Mouse (Mus musculus) neural tube, embryonic 11.5 days (tissue): ENCODE results near the gene Hist1h2ab. TPM values are rescaled to one million over a fixed set of nuclear protein-coding genes. Genes with fewer than 3 reads are reported as not detected.
A peak's percentile ranks its signal among the peaks of the same experiment; 100 is the strongest.
"Not testable (repeated sequence)": the region's sequence is repeated elsewhere in the genome, so short reads cannot be mapped to it uniquely, and the experiment has no call there.

Experiments
- ATAC-seq: fragments of 200-750 bp; cut with Nextera tagmentation; 2 replicates; pipeline ENCODE4 v1.8.0; 2017; ENCODE audit warnings: moderate number of reproducible peaks, mild to moderate bottlenecking, moderate TSS enrichment, moderate library complexity; ENCODE audit not compliant: insufficient read depth, low FRiP score, low TSS enrichment
- DNase-seq: peaks from one replicate; pipeline ENCODE4 v3.0.0-alpha.2; 2015; ENCODE audit warnings: low spot score
- H3K27ac ChIP-seq: fragments of 300-500 bp; sonication (generic); 2 replicates; pipeline ENCODE4 v1.5.1; 2014; ENCODE audit warnings: low read depth, mild to moderate bottlenecking, low read length
- H3K27me3 ChIP-seq: fragments of 300-500 bp; sonication (generic); 2 replicates; pipeline ENCODE4 v1.6.1; 2014; ENCODE audit warnings: mild to moderate bottlenecking, low read length, mixed read lengths; ENCODE audit not compliant: control insufficient read depth, insufficient read depth
- H3K36me3 ChIP-seq: fragments of 300-500 bp; sonication (generic); 2 replicates; pipeline ENCODE4 v1.6.1; 2014; ENCODE audit warnings: mild to moderate bottlenecking, low read length, moderate library complexity, mixed read lengths; ENCODE audit not compliant: control insufficient read depth, insufficient read depth
- H3K4me1 ChIP-seq: fragments of 300-500 bp; sonication (generic); 2 replicates; pipeline ENCODE4 v1.6.1; 2014; ENCODE audit warnings: low read length, mixed read lengths; ENCODE audit not compliant: control insufficient read depth, insufficient read depth
- H3K4me2 ChIP-seq: fragments of 300-500 bp; sonication (generic); 2 replicates; pipeline ENCODE4 v1.6.1; 2014; ENCODE audit warnings: low read depth, mild to moderate bottlenecking, moderate library complexity
- H3K4me3 ChIP-seq: fragments of 300-500 bp; sonication (generic); 2 replicates; pipeline ENCODE4 v1.5.1; 2014; ENCODE audit warnings: low read depth, low read length
- H3K9ac ChIP-seq: fragments of 300-500 bp; sonication (generic); 2 replicates; pipeline ENCODE4 v1.6.1; 2014; ENCODE audit warnings: mild to moderate bottlenecking, low read length
- H3K9me3 ChIP-seq: fragments of 300-500 bp; sonication (generic); 2 replicates; pipeline ENCODE4 v1.6.1; 2016; ENCODE audit warnings: low read length; ENCODE audit not compliant: control insufficient read depth
- WGBS: fragments of 180-500 bp; shearing (Covaris S2); extraction: QIAGEN DNeasy Blood & Tissue Kit; methylation state at CpG from one replicate; pipeline ENCODE4 v1.1.7; 2014; 5-methylcytosine and 5-hydroxymethylcytosine counted together
- polyA plus RNA-seq: library from polyadenylated mRNA; unstranded; fragments of >200 nt; fragmentation: Nextera tagmentation; extraction: Ambion mirVana; gene quantifications from 2 replicates; pipeline ENCODE4 v1.2.1, GENCODE M21; 2014

The Hist1h2ab gene
- polyA plus RNA-seq, 1 experiment from 2014 or later = 33.1 TPM

GRCm38 (mm10) chr13:23710374-23711089, 40.4 kb upstream of the Hist1h2ab start, which contains the start of gene Hfe:
Gene Hfe, minus strand, starts transcription at chr13:23710854.
- Histone ChIP-seq H3K27me3 (no peaks in the 10 kb centered on the region), H3K9ac (peak within 1 kb of the TSS; percentile 50), H3K9me3 (no peaks in the 10 kb centered on the region), H3K4me3 (peak within 1 kb of the TSS; percentile 27), H3K27ac (0 out of 2 replicates have a peak within 1 kb of the TSS, but pooled peaks have one; percentile 27), H3K4me2 (peak within 1 kb of the TSS; percentile 63), H3K4me1 (peaks cover 7% of the 10 kb centered on the region), H3K36me3 (no peaks in the 10 kb centered on the region)
- 4% methylated on average over 17 of the region's 17 CpGs for WGBS
- ATAC-seq = peak; percentile 60; the same call in 1 of the 2 replicates
- peak; percentile 62 for DNase-seq

GRCm38 (mm10) chr13:23716261-23717042, 34.5 kb upstream of the Hist1h2ab start:
- Histone ChIP-seq H3K4me2 (no peak overlapping the region), H3K4me1 (no peaks in the 10 kb centered on the region), H3K4me3 (no peak overlapping the region), H3K9ac (no peak overlapping the region), H3K27me3 (no peaks in the 10 kb centered on the region), H3K36me3 (no peaks in the 10 kb centered on the region), H3K9me3 (no peaks in the 10 kb centered on the region), H3K27ac (no peak overlapping the region)
- no peak for DNase-seq
- no peak for ATAC-seq
- WGBS = 89% methylated on average over 5 of the region's 5 CpGs

- no peak overlapping the region for H3K4me2 ChIP-seq
- no peak overlapping the region for H3K4me3 ChIP-seq
- H3K4me1 ChIP-seq = no peaks in the 10 kb centered on the region
- H3K9ac ChIP-seq = no peak overlapping the region
- H3K9me3 ChIP-seq = no peaks in the 10 kb centered on the region
- WGBS = 53% methylated on average over 11 of the region's 11 CpGs
- ATAC-seq (no peak), DNase-seq (no peak)
- H3K27ac ChIP-seq = no peak overlapping the region
- H3K27me3 ChIP-seq = no peaks in the 10 kb centered on the region
- H3K36me3 ChIP-seq = no peaks in the 10 kb centered on the region
Measured at GRCm38 (mm10) chr13:23717176-23717575, 33.8 kb upstream of the Hist1h2ab start.

- H3K4me3 ChIP-seq, DNase-seq, H3K9ac ChIP-seq, H3K36me3 ChIP-seq, H3K27me3 ChIP-seq, H3K27ac ChIP-seq, H3K9me3 ChIP-seq, H3K4me1 ChIP-seq, H3K4me2 ChIP-seq, ATAC-seq: not testable (repeated sequence)
- WGBS = 22% methylated on average over 2 of the region's 2 CpGs
Measured at GRCm38 (mm10) chr13:23717593-23718245, 33.2 kb upstream of the Hist1h2ab start.

GRCm38 (mm10) chr13:23724239-23724638, 26.7 kb upstream of the Hist1h2ab start:
- no peaks in the 10 kb centered on the region for H3K36me3 ChIP-seq
- no peaks in the 10 kb centered on the region for H3K27me3 ChIP-seq
- no peak overlapping the region for H3K9ac ChIP-seq
- H3K4me1 ChIP-seq = no peaks in the 10 kb centered on the region
- no peak overlapping the region for H3K27ac ChIP-seq
- DNase-seq (no peak), ATAC-seq (no peak)
- no peak overlapping the region for H3K4me3 ChIP-seq
- H3K9me3 ChIP-seq = no peaks in the 10 kb centered on the region
- no peak overlapping the region for H3K4me2 ChIP-seq
- 95% methylated on average over 4 of the region's 4 CpGs for WGBS

GRCm38 (mm10) chr13:23725213-23725612, 25.7 kb upstream of the Hist1h2ab start:
- Histone ChIP-seq H3K4me1 (no peaks in the 10 kb centered on the region), H3K36me3 (no peaks in the 10 kb centered on the region), H3K27me3 (no peaks in the 10 kb centered on the region), H3K4me2 (no peak overlapping the region), H3K9me3 (no peaks in the 10 kb centered on the region), H3K9ac (no peak overlapping the region), H3K4me3 (no peak overlapping the region), H3K27ac (no peak overlapping the region)
- DNase-seq (no peak), ATAC-seq (no peak)
- WGBS = 40% methylated on average over 1 of the region's 1 CpGs

- no peak overlapping the region for H3K4me2 ChIP-seq
- DNase-seq = no peak
- no peaks in the 10 kb centered on the region for H3K4me1 ChIP-seq
- no peaks in the 10 kb centered on the region for H3K36me3 ChIP-seq
- no peak overlapping the region for H3K4me3 ChIP-seq
- no peaks in the 10 kb centered on the region for H3K9me3 ChIP-seq
- ATAC-seq = no peak
- 87% methylated on average over 18 of the region's 18 CpGs for WGBS
- H3K9ac ChIP-seq = no peak overlapping the region
- H3K27ac ChIP-seq = no peak overlapping the region
- H3K27me3 ChIP-seq = no peaks in the 10 kb centered on the region
Measured at GRCm38 (mm10) chr13:23728472-23729191, 22.3 kb upstream of the Hist1h2ab start.

GRCm38 (mm10) chr13:23729192-23729525, 21.8 kb upstream of the Hist1h2ab start:
- Histone ChIP-seq H3K4me1 (no peaks in the 10 kb centered on the region), H3K27me3 (no peaks in the 10 kb centered on the region), H3K27ac (no peak overlapping the region), H3K36me3 (no peaks in the 10 kb centered on the region), H3K9ac (no peak overlapping the region), H3K9me3 (no peaks in the 10 kb centered on the region), H3K4me2 (no peak overlapping the region), H3K4me3 (no peak overlapping the region)
- 93% methylated on average over 9 of the region's 9 CpGs for WGBS
- ATAC-seq = no peak
- no peak for DNase-seq
